Mouse (Mus musculus) heart, embryonic 16.5 days (tissue): ENCODE data around the gene Acnat1. TPM values are rescaled to one million over a fixed set of nuclear protein-coding genes. Genes with fewer than 3 reads are reported as not detected.
A peak's percentile ranks its signal among the peaks of the same experiment; 100 is the strongest.
"Not testable (repeated sequence)": the region's sequence is repeated elsewhere in the genome, so short reads cannot be mapped to it uniquely, and the experiment has no call there.

Experiments used
- ATAC-seq: fragments of 200-750 bp; cut with Nextera tagmentation; replicated peaks from 2 replicates; pipeline ENCODE4 v1.8.0; 2017; ENCODE audit warnings: moderate number of reproducible peaks; ENCODE audit not compliant: insufficient read depth, low FRiP score; ENCODE audit errors: extremely low read depth
- H3K27ac ChIP-seq: fragments of 300-500 bp; sonication (generic); 2 replicates; pipeline ENCODE4 v1.5.1; 2014; ENCODE audit warnings: mild to moderate bottlenecking, low read length, control low read depth, moderate library complexity
- H3K27me3 ChIP-seq: fragments of 300-500 bp; sonication (generic); 2 replicates; pipeline ENCODE4 v1.6.1; 2014; ENCODE audit warnings: low read length, mixed read lengths; ENCODE audit not compliant: control insufficient read depth, insufficient read depth
- H3K36me3 ChIP-seq: fragments of 300-500 bp; sonication (generic); 2 replicates; pipeline ENCODE4 v1.6.1; 2014; ENCODE audit not compliant: control insufficient read depth, insufficient read depth
- H3K4me1 ChIP-seq: fragments of 300-500 bp; sonication (generic); 2 replicates; pipeline ENCODE4 v1.6.1; 2014; ENCODE audit warnings: low read length, mixed read lengths; ENCODE audit not compliant: control insufficient read depth, insufficient read depth
- H3K4me2 ChIP-seq: fragments of 300-500 bp; sonication (generic); 2 replicates; pipeline ENCODE4 v1.6.1; 2014; ENCODE audit warnings: low read depth, mild to moderate bottlenecking, control low read depth, low read length
- H3K4me3 ChIP-seq: fragments of 300-500 bp; sonication (generic); 2 replicates; pipeline ENCODE4 v1.5.1; 2014; ENCODE audit warnings: mild to moderate bottlenecking, control low read depth, low read length
- H3K9ac ChIP-seq: fragments of 300-500 bp; sonication (generic); 2 replicates; pipeline ENCODE4 v1.6.1; 2014; ENCODE audit warnings: low read length, control low read depth
- H3K9me3 ChIP-seq: fragments of 300-500 bp; sonication (generic); replicated peaks from 2 replicates; pipeline ENCODE4 v1.6.1; 2016; ENCODE audit warnings: low read length; ENCODE audit not compliant: control insufficient read depth
- WGBS: fragments of 180-500 bp; shearing (Covaris S2); extraction: QIAGEN DNeasy Blood & Tissue Kit; methylation state at CpG from one replicate; pipeline ENCODE4 v1.1.7; 2014; 5-methylcytosine and 5-hydroxymethylcytosine counted together
- polyA plus RNA-seq: library from polyadenylated mRNA; unstranded; fragments of >200 nt; fragmentation: Nextera tagmentation; extraction: Ambion mirVana; gene quantifications from 2 replicates; pipeline ENCODE4 v1.2.1, GENCODE M21; 2015

The Acnat1 gene
- polyA plus RNA-seq, 1 experiment from 2014 or later = not detected

DNA sequence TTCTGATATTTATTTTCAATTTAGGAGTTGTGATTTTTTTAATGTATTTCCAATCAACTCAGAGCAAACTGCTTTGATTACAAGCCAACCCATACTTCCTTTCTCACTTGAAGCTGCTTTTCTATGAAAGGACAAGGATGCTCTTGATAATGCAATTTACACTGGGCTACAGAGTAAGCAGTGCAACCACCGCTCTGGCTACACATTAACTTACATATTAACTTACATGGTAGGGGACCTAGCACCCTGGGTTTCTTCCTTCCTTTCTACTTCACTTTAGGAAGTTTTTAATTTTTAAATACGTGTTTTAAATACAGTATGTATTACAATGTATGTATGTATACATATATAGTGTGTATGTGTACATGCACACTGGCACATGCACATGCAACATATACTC lies 35.5 kb upstream of the Acnat1 start:
- Histone ChIP-seq H3K4me3 (no peak overlapping the region), H3K9ac (no peak overlapping the region), H3K4me1 (no peaks in the 10 kb centered on the region), H3K9me3 (no peaks in the 10 kb centered on the region), H3K27ac (no peak overlapping the region), H3K36me3 (peaks cover 9% of the 10 kb centered on the region), H3K4me2 (no peak overlapping the region), H3K27me3 (no peaks in the 10 kb centered on the region)
- ATAC-seq = no peak
- 90% methylated on average over 2 of the region's 2 CpGs for WGBS

GRCm38 (mm10) chr4:49506386-49506785 lies 32.7 kb upstream of the Acnat1 start, which contains the start of gene Baat:
Gene Baat (minus strand): TSS chr4:49506557.
- ATAC-seq = no peak
- no peaks in the 10 kb centered on the region for H3K4me1 ChIP-seq
- H3K27me3 ChIP-seq = no peaks in the 10 kb centered on the region
- no peak within 1 kb of the TSS for H3K4me2 ChIP-seq
- no peak within 1 kb of the TSS for H3K9ac ChIP-seq
- no peaks in the 10 kb centered on the region for H3K9me3 ChIP-seq
- 47% methylated on average over 3 of the region's 3 CpGs for WGBS
- no peak within 1 kb of the TSS for H3K27ac ChIP-seq
- H3K4me3 ChIP-seq = no peak within 1 kb of the TSS
- no peaks in the 10 kb centered on the region for H3K36me3 ChIP-seq

DNA sequence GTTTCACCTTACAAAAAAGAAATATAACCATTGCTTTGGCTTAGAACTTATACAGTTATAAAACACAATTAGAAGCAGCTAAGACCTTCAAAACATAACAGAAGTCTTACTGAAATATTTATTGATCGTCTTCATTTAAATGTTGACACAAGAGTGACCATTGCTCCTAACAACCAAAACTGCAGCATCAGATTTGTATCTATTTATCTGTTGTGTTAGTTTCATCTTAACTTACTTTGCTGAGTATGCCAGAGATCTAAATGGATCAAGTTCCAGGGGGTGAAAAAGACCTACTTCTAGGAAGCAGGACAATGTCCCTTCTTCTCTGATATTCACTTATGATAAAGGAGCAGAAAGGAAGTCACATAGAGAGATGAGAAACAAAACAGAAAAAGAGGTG lies 29.9 kb upstream of the Acnat1 start:
- H3K9me3 ChIP-seq = no peaks in the 10 kb centered on the region
- no peaks in the 10 kb centered on the region for H3K36me3 ChIP-seq
- 78% methylated on average over 1 of the region's 1 CpGs for WGBS
- no peaks in the 10 kb centered on the region for H3K27me3 ChIP-seq
- no peak overlapping the region for H3K9ac ChIP-seq
- H3K4me2 ChIP-seq = no peak overlapping the region
- ATAC-seq = no peak
- H3K4me1 ChIP-seq = no peaks in the 10 kb centered on the region
- H3K27ac ChIP-seq = no peak overlapping the region
- no peak overlapping the region for H3K4me3 ChIP-seq

GRCm38 (mm10) chr4:49485934-49486650 lies 12.4 kb upstream of the Acnat1 start:
- H3K36me3 ChIP-seq, H3K9ac ChIP-seq, H3K27ac ChIP-seq, H3K9me3 ChIP-seq, H3K4me1 ChIP-seq, H3K4me3 ChIP-seq, H3K27me3 ChIP-seq, ATAC-seq, H3K4me2 ChIP-seq: not testable (repeated sequence)
- 80% methylated on average over 3 of the region's 3 CpGs for WGBS

DNA sequence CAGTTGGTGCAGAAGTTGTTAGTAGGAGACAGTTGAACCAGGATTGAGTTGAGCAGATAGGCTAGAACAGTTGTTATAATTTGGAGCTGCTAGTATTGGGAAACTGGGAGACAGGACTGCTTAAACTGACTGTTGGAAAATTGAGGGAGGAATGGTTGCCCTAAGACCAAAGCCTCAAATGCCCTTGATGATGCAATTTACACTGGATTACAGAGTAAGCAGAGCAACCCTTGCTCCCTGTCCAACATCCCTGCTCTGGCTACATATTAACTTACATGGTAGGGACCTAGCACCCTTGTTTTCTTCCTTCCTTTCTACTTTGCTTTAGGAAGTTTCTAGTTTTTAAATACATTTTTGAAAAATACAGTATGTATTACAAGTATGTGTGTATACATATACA lies 11.7 kb upstream of the Acnat1 start:
- H3K4me2 ChIP-seq = no peak overlapping the region
- 0 out of 2 replicates have a peak, but pooled peaks cover 2% of the 10 kb centered on the region for H3K27me3 ChIP-seq
- H3K27ac ChIP-seq = no peak overlapping the region
- no peak for ATAC-seq
- H3K36me3 ChIP-seq = no peaks in the 10 kb centered on the region
- 0 out of 2 replicates have a peak, but pooled peaks cover 2% of the 10 kb centered on the region for H3K4me1 ChIP-seq
- H3K9ac ChIP-seq = no peak overlapping the region
- H3K4me3 ChIP-seq = no peak overlapping the region
- no peaks in the 10 kb centered on the region for H3K9me3 ChIP-seq

GRCm38 (mm10) chr4:49480896-49481295 lies 7.2 kb upstream of the Acnat1 start:
- Histone ChIP-seq H3K4me1 (peaks cover 4% of the 10 kb centered on the region; the same call in 1 of the 2 replicates), H3K27ac (no peak overlapping the region), H3K27me3 (0 out of 2 replicates have a peak, but pooled peaks cover 2% of the 10 kb centered on the region), H3K9ac (no peak overlapping the region), H3K4me3 (no peak overlapping the region), H3K36me3 (no peaks in the 10 kb centered on the region), H3K9me3 (no peaks in the 10 kb centered on the region), H3K4me2 (no peak overlapping the region; the same call in 1 of the 2 replicates)
- 55% methylated on average over 3 of the region's 3 CpGs for WGBS
- ATAC-seq = no peak

DNA sequence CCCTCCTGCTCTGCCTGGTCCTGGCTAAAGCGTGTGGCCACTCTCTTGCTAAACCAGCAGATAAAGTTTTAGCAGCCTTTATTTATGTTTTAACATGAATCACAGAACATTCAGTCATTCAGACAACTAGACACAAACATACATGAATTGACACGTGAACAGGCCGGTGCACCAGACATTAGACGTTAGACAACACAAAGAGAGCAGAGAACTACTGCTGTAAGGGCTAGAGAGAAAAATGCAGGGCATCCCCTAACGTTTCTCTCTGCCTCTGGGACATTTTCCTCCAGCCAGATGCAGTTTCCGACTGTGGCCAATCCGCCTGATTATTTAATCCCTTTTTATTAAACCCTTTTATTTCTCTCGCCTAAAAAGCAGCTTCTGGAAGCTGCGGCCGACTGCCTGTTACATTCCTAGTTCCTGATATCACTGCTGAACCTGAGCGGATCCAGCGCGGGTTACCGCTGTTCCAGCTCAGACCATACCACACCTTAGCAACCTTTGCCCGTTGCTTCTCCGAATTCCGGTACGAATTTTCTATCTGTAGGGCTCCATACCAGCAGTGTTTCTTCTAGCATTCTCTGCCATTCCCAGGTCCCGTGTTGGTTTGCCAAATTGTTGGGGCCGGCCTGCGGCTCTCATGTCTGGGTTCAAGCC lies 6.5 kb upstream of the Acnat1 start:
- Histone ChIP-seq H3K27me3 (0 out of 2 replicates have a peak, but pooled peaks cover 2% of the 10 kb centered on the region), H3K9ac (no peak overlapping the region; the same call in 1 of the 2 replicates), H3K4me2 (peak overlapping the region; percentile 40), H3K9me3 (no peaks in the 10 kb centered on the region), H3K36me3 (no peaks in the 10 kb centered on the region), H3K4me1 (peaks cover 4% of the 10 kb centered on the region; the same call in 1 of the 2 replicates), H3K27ac (no peak overlapping the region), H3K4me3 (peak overlapping the region; percentile 14; the same call in 1 of the 2 replicates)
- WGBS = 21% methylated on average over 21 of the region's 21 CpGs
- no peak for ATAC-seq

GRCm38 (mm10) chr4:49479035-49479434 lies 5.3 kb upstream of the Acnat1 start:
- H3K9me3 ChIP-seq, H3K4me3 ChIP-seq, H3K4me2 ChIP-seq, H3K36me3 ChIP-seq, H3K4me1 ChIP-seq, H3K9ac ChIP-seq, ATAC-seq, H3K27me3 ChIP-seq, H3K27ac ChIP-seq: not testable (repeated sequence)
- WGBS = 65% methylated on average over 2 of the region's 2 CpGs
